Mouse (Mus musculus) erythroblast, embryonic 14.5 days (primary cell): ENCODE measurements around the gene Cryzl1. TPM values are rescaled to one million over a fixed set of nuclear protein-coding genes. Genes with fewer than 3 reads are reported as not detected.
A peak's percentile ranks its signal among the peaks of the same experiment; 100 is the strongest.

Source experiments
- H3K27me3 ChIP-seq: 2 replicates; pipeline ENCODE4 v1.6.1; 2012; ENCODE audit warnings: inconsistent platforms; ENCODE audit not compliant: control insufficient read depth
- H3K36me3 ChIP-seq: 2 replicates; pipeline ENCODE4 v1.6.1; 2012; ENCODE audit warnings: mild to moderate bottlenecking, inconsistent platforms; ENCODE audit not compliant: control insufficient read depth
- H3K4me1 ChIP-seq: 2 replicates; pipeline ENCODE4 v1.6.1; 2012; ENCODE audit warnings: inconsistent platforms; ENCODE audit not compliant: control insufficient read depth
- H3K4me3 ChIP-seq: replicated peaks from 2 replicates; pipeline ENCODE3; 2012; ENCODE audit warnings: moderate library complexity, mild to moderate bottlenecking, inconsistent platforms
- H3K9me3 ChIP-seq: 2 replicates; pipeline ENCODE4 v1.6.1; 2012; ENCODE audit warnings: low read length, inconsistent platforms, mixed read lengths; ENCODE audit not compliant: control insufficient read depth
- GATA1 ChIP-seq: IDR thresholded peaks from 2 replicates; pipeline ENCODE4 v1.6.1; 2012; ENCODE audit warnings: low read length, inconsistent platforms, mixed read lengths
- TAL1 ChIP-seq: IDR thresholded peaks from 3 replicates; pipeline ENCODE4 v1.6.1; 2012; ENCODE audit warnings: low read length, inconsistent platforms, mixed read lengths
- polyA plus RNA-seq: library from polyadenylated mRNA; stranded (reverse); fragments of >175 nt; gene quantifications from 2 replicates; pipeline ENCODE4 v1.2.3, GENCODE M21; 2012

Cryzl1 gene
- 0.28 and 0.30 TPM in 2 replicates for polyA plus RNA-seq

- Histone ChIP-seq H3K4me1 (peaks cover 54% of the 10 kb centered on the region), H3K36me3 (peaks cover 33% of the 10 kb centered on the region), H3K4me3 (peak within 1 kb of the TSS; percentile 70), H3K9me3 (peaks cover 3% of the 10 kb centered on the region; the same call in 1 of the 2 replicates), H3K27me3 (peaks cover 44% of the 10 kb centered on the region)
- TF ChIP-seq GATA1: no peak
- TF ChIP-seq TAL1: no peak
Observed at GRCm38 (mm10) chr16:91728123-91729065, at the start of gene Cryzl1. Gene Cryzl1, minus strand, starts transcription at chr16:91728975.

GRCm38 (mm10) chr16:91772586-91772985 is 43.8 kb upstream of the Cryzl1 start:
- Histone ChIP-seq H3K9me3 (no peaks in the 10 kb centered on the region), H3K36me3 (no peaks in the 10 kb centered on the region), H3K4me1 (peaks cover 6% of the 10 kb centered on the region), H3K4me3 (no peak overlapping the region), H3K27me3 (peaks cover 15% of the 10 kb centered on the region)
- no peak for TF ChIP-seq TAL1

- H3K4me1 ChIP-seq: peaks cover 6% of the 10 kb centered on the region
- TF ChIP-seq GATA1 (no peak), TAL1 (no peak)
- H3K36me3 ChIP-seq: no peaks in the 10 kb centered on the region
- H3K27me3 ChIP-seq: peaks cover 4% of the 10 kb centered on the region; the same call in 1 of the 2 replicates
- no peaks in the 10 kb centered on the region for H3K9me3 ChIP-seq
- no peak overlapping the region for H3K4me3 ChIP-seq
Observed at GRCm38 (mm10) chr16:91771334-91771733, 42.6 kb upstream of the Cryzl1 start.

- Histone ChIP-seq H3K4me1 (peaks cover 6% of the 10 kb centered on the region), H3K27me3 (0 out of 2 replicates have a peak, but pooled peaks cover 2% of the 10 kb centered on the region), H3K4me3 (no peak overlapping the region), H3K9me3 (no peaks in the 10 kb centered on the region), H3K36me3 (no peaks in the 10 kb centered on the region)
- TF ChIP-seq GATA1 (no peak), TAL1 (no peak)
Observed at GRCm38 (mm10) chr16:91770662-91771061, 41.9 kb upstream of the Cryzl1 start.

GRCm38 (mm10) chr16:91769911-91770310 is 41.1 kb upstream of the Cryzl1 start:
- Histone ChIP-seq H3K4me3 (no peak overlapping the region), H3K36me3 (no peaks in the 10 kb centered on the region), H3K27me3 (0 out of 2 replicates have a peak, but pooled peaks cover 2% of the 10 kb centered on the region), H3K4me1 (peaks cover 6% of the 10 kb centered on the region), H3K9me3 (no peaks in the 10 kb centered on the region)
- no peak for TF ChIP-seq GATA1
- TF ChIP-seq TAL1: no peak

- H3K27me3 ChIP-seq: peaks cover 10% of the 10 kb centered on the region; the same call in 1 of the 2 replicates
- no peaks in the 10 kb centered on the region for H3K36me3 ChIP-seq
- TF ChIP-seq TAL1 (no peak), GATA1 (no peak)
- H3K4me3 ChIP-seq: no peak overlapping the region
- H3K4me1 ChIP-seq: peaks cover 8% of the 10 kb centered on the region
- H3K9me3 ChIP-seq: no peaks in the 10 kb centered on the region
Observed at GRCm38 (mm10) chr16:91768586-91768985, 39.8 kb upstream of the Cryzl1 start.

- peaks cover 5% of the 10 kb centered on the region; the same call in 1 of the 2 replicates for H3K4me1 ChIP-seq
- no peaks in the 10 kb centered on the region for H3K9me3 ChIP-seq
- TF ChIP-seq GATA1: no peak
- no peaks in the 10 kb centered on the region for H3K36me3 ChIP-seq
- peaks cover 10% of the 10 kb centered on the region; the same call in 1 of the 2 replicates for H3K27me3 ChIP-seq
- H3K4me3 ChIP-seq: no peak overlapping the region
Observed at GRCm38 (mm10) chr16:91767165-91767701, 38.5 kb upstream of the Cryzl1 start.

- no peaks in the 10 kb centered on the region for H3K36me3 ChIP-seq
- H3K27me3 ChIP-seq: peaks cover 13% of the 10 kb centered on the region; the same call in 1 of the 2 replicates
- peaks cover 4% of the 10 kb centered on the region; the same call in 1 of the 2 replicates for H3K4me1 ChIP-seq
- no peak overlapping the region for H3K4me3 ChIP-seq
- H3K9me3 ChIP-seq: no peaks in the 10 kb centered on the region
- TF ChIP-seq TAL1 (no peak), GATA1 (no peak)
Observed at GRCm38 (mm10) chr16:91765816-91766210, 37.0 kb upstream of the Cryzl1 start.
